Mouse (Mus musculus) heart, embryonic 14.5 days (tissue): ENCODE measurements at regions not wholly inside any gene's neighbourhood (a gene's known extent, or its start where the extent isn't known, plus 50 kb on each side); places are given as distances from the start of the nearest gene placed in this dataset.

ENCODE experiments used
- ATAC-seq: fragments of 200-750 bp; cut with Nextera tagmentation; 2 replicates; pipeline ENCODE4 v1.8.0; 2017; ENCODE audit warnings: low read depth, moderate TSS enrichment; ENCODE audit not compliant: insufficient number of reproducible peaks, insufficient read depth, low FRiP score
- H3K27ac ChIP-seq, 2 experiments: fragments of 200-500 bp in 1 of 2; fragments of 300-500 bp in 1 of 2; sonication (generic) in 1 of 2; replicated peaks in 1 of 2; 2 replicates each; pipeline ENCODE4 v1.5.1; 2012 to 2014; ENCODE audit warnings: low read depth in 2 of 2, low read length in 2 of 2, control low read depth in 1 of 2, mild to moderate bottlenecking in 1 of 2, mixed read lengths in 1 of 2; ENCODE audit not compliant: control insufficient read depth in 1 of 2, insufficient read depth in 1 of 2
- H3K27me3 ChIP-seq: fragments of 300-500 bp; sonication (generic); 2 replicates; pipeline ENCODE4 v1.6.1; 2014; ENCODE audit warnings: mild to moderate bottlenecking, low read length, control low read depth; ENCODE audit not compliant: control insufficient read depth, insufficient read depth
- H3K36me3 ChIP-seq: fragments of 300-500 bp; sonication (generic); 2 replicates; pipeline ENCODE4 v1.6.1; 2014; ENCODE audit warnings: mild to moderate bottlenecking, control low read depth, low read length, mixed read lengths; ENCODE audit not compliant: control insufficient read depth, insufficient read depth
- H3K4me1 ChIP-seq, 2 experiments: fragments of 200-500 bp in 1 of 2; fragments of 300-500 bp in 1 of 2; sonication (generic) in 1 of 2; 2 replicates each; pipeline ENCODE4 v1.6.1; 2012 to 2014; ENCODE audit warnings: low read length in 2 of 2, control low read depth in 1 of 2, mixed read lengths in 1 of 2; ENCODE audit not compliant: control insufficient read depth in 2 of 2, insufficient read depth in 2 of 2
- H3K4me2 ChIP-seq: fragments of 300-500 bp; sonication (generic); 2 replicates; pipeline ENCODE4 v1.6.1; 2014; ENCODE audit warnings: mild to moderate bottlenecking, low read length
- H3K4me3 ChIP-seq, 2 experiments: fragments of 200-500 bp in 1 of 2; fragments of 300-500 bp in 1 of 2; sonication (generic) in 1 of 2; 2 replicates each; pipeline ENCODE4 v1.5.1; 2012 to 2014; ENCODE audit warnings: low read length in 2 of 2, mild to moderate bottlenecking in 2 of 2, control low read depth in 1 of 2, low read depth in 1 of 2, moderate library complexity in 1 of 2; ENCODE audit not compliant: control insufficient read depth in 1 of 2, insufficient read depth in 1 of 2
- H3K9ac ChIP-seq: fragments of 300-500 bp; sonication (generic); 2 replicates; pipeline ENCODE4 v1.6.1; 2014; ENCODE audit warnings: mild to moderate bottlenecking, low read length
- H3K9me3 ChIP-seq: fragments of 300-500 bp; sonication (generic); 2 replicates; pipeline ENCODE4 v1.6.1; 2016; ENCODE audit warnings: low read length, control low read depth; ENCODE audit not compliant: control insufficient read depth
- WGBS: fragments of 180-500 bp; shearing (Covaris S2); extraction: QIAGEN DNeasy Blood & Tissue Kit; methylation state at CpG from one replicate; pipeline ENCODE4 v1.1.7; 2014; 5-methylcytosine and 5-hydroxymethylcytosine counted together

DNA sequence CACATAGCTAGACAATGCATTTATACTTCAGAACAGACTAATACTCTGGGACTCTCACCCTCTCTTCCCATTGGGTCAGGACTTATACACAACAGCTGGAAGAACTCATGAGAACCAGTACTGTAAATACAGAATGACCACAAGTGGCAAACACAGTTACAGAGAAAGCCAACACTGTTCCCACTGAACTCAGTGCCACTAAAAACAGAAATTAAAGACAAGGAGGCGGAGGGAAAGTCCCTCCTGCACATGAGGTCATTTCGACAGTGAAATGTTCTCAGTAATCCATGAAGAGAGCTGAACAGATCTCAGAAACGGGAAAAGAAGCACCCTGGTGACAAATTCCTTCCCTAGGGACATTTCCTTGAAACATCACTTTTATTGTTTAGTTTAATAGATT, 206.1 kb downstream of the Gm5426 start:
- Histone ChIP-seq H3K9me3 (no peaks in the 10 kb centered on the region), H3K36me3 (no peaks in the 10 kb centered on the region), H3K4me2 (no peak overlapping the region), H3K27me3 (no peaks in the 10 kb centered on the region), H3K27ac (no peak overlapping the region), H3K9ac (no peak overlapping the region), H3K4me3 (no peak overlapping the region), H3K4me1 (no peaks in the 10 kb centered on the region)
- 73% methylated on average over 3 of the region's 3 CpGs for WGBS
- no peak for ATAC-seq

DNA sequence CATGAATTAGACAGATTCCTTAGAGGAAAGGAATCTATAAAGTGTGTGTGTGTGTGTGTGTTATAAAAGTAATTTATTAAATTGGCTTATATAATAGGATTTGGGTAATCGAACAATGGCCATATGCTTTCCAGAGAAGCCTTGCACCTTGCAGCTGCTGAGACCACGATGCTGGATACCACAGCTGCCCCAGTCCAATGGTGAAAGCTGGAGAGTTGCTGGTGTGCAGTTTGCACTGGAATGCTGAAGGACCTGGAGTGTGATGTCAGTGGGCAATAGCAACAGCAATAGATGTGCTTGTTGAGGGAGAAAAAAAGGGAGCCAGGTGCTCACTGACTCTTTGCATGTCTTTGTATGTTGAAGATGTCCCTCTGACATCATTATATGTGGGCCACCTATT, 207.3 kb downstream of the Gm5426 start:
- Histone ChIP-seq H3K27ac (no peak overlapping the region), H3K4me1 (no peaks in the 10 kb centered on the region), H3K9me3 (no peaks in the 10 kb centered on the region), H3K9ac (no peak overlapping the region), H3K4me2 (no peak overlapping the region), H3K36me3 (no peaks in the 10 kb centered on the region), H3K27me3 (no peaks in the 10 kb centered on the region), H3K4me3 (no peak overlapping the region)
- WGBS: 96% methylated on average over 2 of the region's 2 CpGs
- no peak for ATAC-seq

DNA sequence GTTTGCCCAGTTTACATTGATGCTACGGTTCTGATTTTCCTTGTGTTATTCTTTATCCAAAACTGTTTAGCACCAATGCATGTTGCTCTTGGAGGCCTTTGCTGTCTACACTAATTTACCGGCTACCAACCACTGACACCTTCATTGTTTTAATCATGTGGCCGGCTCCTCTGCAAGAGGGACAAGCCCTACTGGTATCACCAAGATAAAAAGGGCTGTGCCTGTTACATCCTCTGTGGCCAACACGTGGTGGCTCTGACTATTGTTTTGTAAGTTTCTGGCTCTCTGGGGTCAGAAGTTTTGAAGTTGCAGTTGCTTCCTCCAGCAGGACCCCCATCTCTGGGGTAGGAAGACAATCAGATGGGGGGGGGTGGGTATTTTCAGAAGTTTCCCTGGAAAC, 214.3 kb downstream of the Gm5426 start:
- H3K9me3 ChIP-seq: no peaks in the 10 kb centered on the region
- H3K9ac ChIP-seq: no peak overlapping the region
- 48% methylated on average over 4 of the region's 4 CpGs for WGBS
- H3K4me3 ChIP-seq: no peak overlapping the region
- H3K4me2 ChIP-seq: no peak overlapping the region
- H3K27ac ChIP-seq: no peak overlapping the region
- no peaks in the 10 kb centered on the region for H3K36me3 ChIP-seq
- ATAC-seq: no peak
- no peaks in the 10 kb centered on the region for H3K27me3 ChIP-seq
- H3K4me1 ChIP-seq: no peaks in the 10 kb centered on the region

GRCm38 (mm10) chr10:96351320-96351719, 214.9 kb downstream of the Gm5426 start:
- Histone ChIP-seq H3K4me3 (no peak overlapping the region), H3K4me2 (no peak overlapping the region), H3K4me1 (no peaks in the 10 kb centered on the region), H3K9ac (no peak overlapping the region), H3K27me3 (no peaks in the 10 kb centered on the region), H3K27ac (no peak overlapping the region), H3K36me3 (no peaks in the 10 kb centered on the region), H3K9me3 (no peaks in the 10 kb centered on the region)
- ATAC-seq: no peak
- WGBS: 82% methylated on average over 7 of the region's 7 CpGs

DNA sequence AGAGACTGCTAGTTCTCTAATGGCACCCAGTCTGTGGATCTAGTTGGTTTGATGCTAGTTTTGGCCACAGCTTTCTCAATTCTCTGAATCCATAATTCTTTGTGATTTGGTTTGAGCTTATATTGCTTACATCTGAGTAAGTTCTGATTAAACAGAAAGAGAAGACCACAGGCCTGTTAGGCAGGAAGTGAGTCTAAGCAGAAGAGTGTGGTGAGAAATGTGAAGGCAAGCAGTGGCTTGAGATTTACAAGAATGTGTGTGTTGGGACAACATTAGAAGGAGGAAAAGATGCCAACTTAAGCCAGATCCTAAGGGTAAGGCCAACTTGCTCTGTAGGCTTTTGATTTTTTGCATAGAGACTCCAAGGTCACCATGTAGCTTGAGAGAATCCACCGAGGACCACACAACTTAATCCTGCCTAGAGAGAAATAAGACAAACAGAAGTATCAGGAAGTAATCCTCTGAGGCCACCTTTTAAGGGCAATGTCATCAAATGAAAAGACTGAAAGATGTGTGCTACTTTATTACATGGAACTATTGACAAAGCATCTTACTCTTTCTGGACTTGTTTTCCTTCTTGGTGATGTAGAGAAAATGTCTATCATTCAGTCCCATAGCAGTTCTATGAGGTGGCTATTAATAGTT, 220.7 kb downstream of the Gm5426 start:
- Histone ChIP-seq H3K4me1 (no peaks in the 10 kb centered on the region), H3K27me3 (no peaks in the 10 kb centered on the region), H3K36me3 (no peaks in the 10 kb centered on the region), H3K27ac (no peak overlapping the region), H3K4me2 (no peak overlapping the region), H3K9me3 (no peaks in the 10 kb centered on the region), H3K4me3 (no peak overlapping the region), H3K9ac (no peak overlapping the region)
- no peak for ATAC-seq
- 87% methylated on average over 1 of the region's 1 CpGs for WGBS

DNA sequence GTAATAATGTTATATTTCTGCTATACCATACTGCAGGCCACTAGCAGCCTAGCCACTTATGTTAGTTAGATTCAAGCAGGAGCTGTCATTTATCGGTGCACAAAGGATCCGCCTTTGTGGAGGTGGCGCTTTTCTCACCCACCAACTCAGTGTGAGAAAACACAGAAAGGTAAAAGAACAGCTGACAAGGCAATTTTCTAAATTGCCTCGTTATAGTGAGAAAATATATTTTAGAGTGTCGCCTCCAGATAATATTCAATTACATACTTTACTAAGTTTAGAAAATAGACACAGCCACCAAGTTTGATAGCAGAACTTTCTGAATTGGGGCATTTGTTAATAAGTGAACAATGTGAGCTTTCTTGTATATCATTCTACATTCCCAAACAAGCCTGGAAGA, 221.2 kb downstream of the Gm5426 start:
- WGBS: 83% methylated on average over 5 of the region's 5 CpGs
- H3K4me2 ChIP-seq: no peak overlapping the region
- H3K9ac ChIP-seq: no peak overlapping the region
- H3K27me3 ChIP-seq: no peaks in the 10 kb centered on the region
- H3K9me3 ChIP-seq: no peaks in the 10 kb centered on the region
- no peak overlapping the region for H3K4me3 ChIP-seq
- no peaks in the 10 kb centered on the region for H3K4me1 ChIP-seq
- no peaks in the 10 kb centered on the region for H3K36me3 ChIP-seq
- H3K27ac ChIP-seq: no peak overlapping the region
- ATAC-seq: no peak

DNA sequence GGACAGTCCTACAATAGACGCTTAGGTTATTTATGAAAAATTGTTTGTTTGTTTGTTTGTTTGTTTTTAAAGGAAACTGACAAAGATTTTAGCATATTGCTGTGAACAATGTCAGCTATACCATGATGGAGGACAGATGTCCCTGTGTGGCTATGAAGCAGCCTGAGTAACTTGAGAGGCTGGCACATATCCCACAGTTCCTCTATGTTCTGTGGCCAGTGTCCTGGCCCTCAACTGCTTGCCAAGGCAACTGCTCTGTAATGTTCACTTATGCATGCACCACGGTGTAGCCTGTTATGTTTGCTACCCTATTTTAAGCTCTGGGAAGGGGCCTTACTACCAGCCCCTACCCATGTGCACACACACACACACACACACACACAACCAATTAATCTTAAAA, 222.6 kb downstream of the Gm5426 start:
- H3K9me3 ChIP-seq: no peaks in the 10 kb centered on the region
- no peak for ATAC-seq
- H3K4me1 ChIP-seq: no peaks in the 10 kb centered on the region
- H3K4me3 ChIP-seq: no peak overlapping the region
- no peaks in the 10 kb centered on the region for H3K27me3 ChIP-seq
- no peak overlapping the region for H3K9ac ChIP-seq
- H3K36me3 ChIP-seq: no peaks in the 10 kb centered on the region
- H3K4me2 ChIP-seq: no peak overlapping the region
- H3K27ac ChIP-seq: no peak overlapping the region
- 80% methylated on average over 2 of the region's 2 CpGs for WGBS

GRCm38 (mm10) chr10:96362211-96362610, 225.8 kb downstream of the Gm5426 start:
- no peaks in the 10 kb centered on the region for H3K27me3 ChIP-seq
- no peak overlapping the region for H3K4me2 ChIP-seq
- no peaks in the 10 kb centered on the region for H3K4me1 ChIP-seq
- H3K9ac ChIP-seq: no peak overlapping the region
- no peaks in the 10 kb centered on the region for H3K36me3 ChIP-seq
- no peaks in the 10 kb centered on the region for H3K9me3 ChIP-seq
- no peak for ATAC-seq
- 77% methylated on average over 3 of the region's 3 CpGs for WGBS
- H3K4me3 ChIP-seq: no peak overlapping the region
- H3K27ac ChIP-seq: no peak overlapping the region
